Mouse (Mus musculus) yolk sac, embryonic 10.5 days (tissue): ENCODE data around the gene Icam1.
A peak's percentile ranks its signal among the peaks of the same experiment; 100 is the strongest.
"Not testable (repeated sequence)": the region's sequence is repeated elsewhere in the genome, so short reads cannot be mapped to it uniquely, and the experiment has no call there.

Experiments used
- DNase-seq: peaks from one replicate; pipeline ENCODE4 v3.0.0-alpha.2; 2017; ENCODE audit warnings: low spot score

Gene Icam1

DNA sequence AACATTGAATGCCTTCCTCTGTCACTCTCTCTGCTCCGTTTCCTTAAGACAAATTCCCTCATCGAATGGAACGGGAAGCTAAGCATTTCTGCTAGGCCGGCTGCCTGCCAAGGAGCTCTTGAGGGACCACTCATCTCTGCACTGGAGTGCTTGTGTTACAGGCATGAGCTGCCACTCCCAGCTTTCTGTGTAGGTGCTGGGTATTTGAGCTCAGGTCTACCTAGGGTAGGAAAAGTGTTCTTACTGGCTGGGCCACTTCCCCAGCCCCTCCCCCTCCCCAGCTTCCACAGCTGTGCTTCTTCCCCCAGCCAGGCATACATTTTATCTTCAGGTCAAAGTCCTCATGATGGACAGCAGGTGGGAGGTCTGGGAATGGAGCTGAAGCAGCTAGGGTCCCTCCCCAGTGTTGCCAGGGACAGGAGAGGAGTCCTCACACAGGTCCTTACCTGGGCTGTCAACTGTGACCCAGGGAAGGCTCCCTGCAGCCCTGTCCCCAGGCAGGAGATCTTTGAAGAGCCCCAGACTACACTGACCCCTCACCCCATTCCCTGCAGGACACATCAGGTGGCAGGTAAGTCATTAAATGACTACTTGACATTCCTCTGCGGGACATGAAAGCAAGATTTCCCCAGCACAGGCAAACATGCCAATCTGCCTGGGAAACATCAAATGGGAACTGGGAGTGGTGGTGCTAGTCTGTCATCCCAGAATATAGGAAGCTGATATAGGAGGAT lies 22.5 kb upstream of the Icam1 start:
- peak; percentile 87 for DNase-seq

DNA sequence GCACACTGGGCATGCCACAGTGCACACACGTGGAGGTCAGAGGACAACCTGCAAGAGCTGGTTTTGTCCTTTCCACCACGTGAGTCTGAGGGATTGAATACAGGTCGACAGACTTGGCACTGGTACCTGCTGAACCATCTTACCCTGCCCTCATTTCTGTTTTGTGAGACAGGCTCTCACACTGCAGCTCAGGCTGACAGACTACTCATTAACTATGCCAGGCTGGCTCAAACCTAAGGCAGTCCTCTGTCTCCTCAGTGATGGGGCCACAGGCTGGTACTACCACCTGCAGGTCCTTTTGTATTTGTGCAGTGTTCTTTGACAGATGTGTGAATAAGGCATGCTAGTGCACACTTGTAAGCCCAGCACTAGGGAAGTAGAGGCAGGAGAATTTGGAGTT lies 20.7 kb upstream of the Icam1 start:
- no peak for DNase-seq

DNA sequence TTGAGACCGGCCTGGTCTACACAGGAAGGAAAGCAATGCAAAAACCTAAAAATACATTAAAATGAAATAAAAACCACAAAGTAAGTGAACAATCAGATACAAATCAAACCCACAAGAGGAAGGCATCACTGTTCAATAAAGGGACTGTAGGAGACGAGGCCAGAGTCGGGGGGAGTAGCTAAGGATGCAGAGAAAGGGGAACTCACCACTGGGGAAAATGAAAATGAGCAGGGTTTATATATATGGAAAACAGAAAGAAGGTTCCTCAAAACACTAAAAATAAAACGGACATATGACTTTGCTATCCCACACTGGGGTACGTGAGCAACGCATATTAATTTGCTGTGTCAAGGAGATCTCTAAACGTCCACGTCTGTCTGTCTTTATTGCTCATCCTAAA lies 18.7 kb upstream of the Icam1 start:
- no peak for DNase-seq

DNA sequence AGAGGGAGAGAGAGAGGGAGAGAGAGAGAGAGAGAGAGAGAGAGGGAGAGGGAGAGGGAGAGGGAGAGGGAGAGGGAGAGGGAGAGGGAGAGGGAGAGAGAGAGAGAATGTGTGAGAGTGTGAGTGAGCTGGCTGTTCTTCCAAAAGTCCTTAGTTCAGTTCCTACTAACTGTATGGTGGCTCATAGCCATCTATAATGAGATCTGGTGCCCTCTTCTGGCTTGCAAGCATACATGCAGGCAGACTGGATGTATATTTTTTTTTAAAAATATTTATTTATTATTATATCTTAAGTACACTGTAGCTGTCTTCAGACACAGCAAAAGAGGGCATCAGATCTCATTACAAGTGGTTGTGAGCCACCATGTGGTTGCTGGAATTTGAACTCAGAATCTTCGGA lies 17.4 kb upstream of the Icam1 start:
- not testable (repeated sequence) for DNase-seq

DNA sequence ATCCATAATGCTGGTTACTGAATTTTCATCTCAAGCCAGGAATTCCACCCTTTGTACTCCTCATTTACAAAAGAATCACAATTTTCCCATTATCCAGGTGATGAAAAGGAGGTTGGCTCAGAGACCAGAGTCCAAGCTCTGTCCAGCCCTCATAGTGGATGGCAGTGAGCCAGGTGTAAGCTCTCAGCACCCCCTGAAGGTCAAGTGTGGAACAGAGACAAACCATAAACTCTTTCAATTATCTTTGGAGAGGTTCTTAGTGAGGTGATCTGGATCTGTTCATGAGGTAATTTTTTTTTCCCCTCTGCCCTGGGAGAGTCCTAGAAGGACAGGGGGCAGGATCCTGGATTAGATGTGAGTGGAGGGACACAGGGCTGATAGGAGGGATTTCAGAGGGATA lies 15.0 kb upstream of the Icam1 start:
- DNase-seq, result no peak

DNA sequence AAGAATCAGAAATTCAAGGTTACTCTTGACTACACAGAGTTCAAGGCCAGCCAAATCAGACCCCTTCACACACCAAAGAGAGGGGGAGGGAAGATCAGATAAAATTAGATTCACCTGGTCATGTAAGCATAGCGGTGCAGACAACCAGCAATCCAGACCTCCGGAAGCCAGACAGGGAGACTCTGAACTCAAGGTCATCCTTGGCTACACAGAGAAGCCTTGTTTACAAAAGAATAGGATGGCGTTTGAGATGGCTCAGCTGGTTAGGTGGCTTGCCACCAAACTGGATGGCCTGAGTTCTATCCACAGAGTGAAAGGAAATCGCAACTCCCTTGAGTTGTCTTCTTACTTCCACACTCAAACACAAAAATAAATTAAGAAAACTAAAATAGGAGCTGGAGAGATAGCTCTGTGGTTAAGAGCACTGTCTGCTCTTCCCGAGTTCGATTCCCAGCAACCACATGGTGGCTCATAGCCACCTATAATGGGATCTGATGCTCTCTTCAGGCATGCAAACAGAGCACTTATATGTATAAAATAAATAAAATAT lies 14.1 kb upstream of the Icam1 start:
- no peak for DNase-seq

- no peak for DNase-seq
Measured at GRCm38 (mm10) chr9:21002270-21002626, 13.5 kb upstream of the Icam1 start.

DNA sequence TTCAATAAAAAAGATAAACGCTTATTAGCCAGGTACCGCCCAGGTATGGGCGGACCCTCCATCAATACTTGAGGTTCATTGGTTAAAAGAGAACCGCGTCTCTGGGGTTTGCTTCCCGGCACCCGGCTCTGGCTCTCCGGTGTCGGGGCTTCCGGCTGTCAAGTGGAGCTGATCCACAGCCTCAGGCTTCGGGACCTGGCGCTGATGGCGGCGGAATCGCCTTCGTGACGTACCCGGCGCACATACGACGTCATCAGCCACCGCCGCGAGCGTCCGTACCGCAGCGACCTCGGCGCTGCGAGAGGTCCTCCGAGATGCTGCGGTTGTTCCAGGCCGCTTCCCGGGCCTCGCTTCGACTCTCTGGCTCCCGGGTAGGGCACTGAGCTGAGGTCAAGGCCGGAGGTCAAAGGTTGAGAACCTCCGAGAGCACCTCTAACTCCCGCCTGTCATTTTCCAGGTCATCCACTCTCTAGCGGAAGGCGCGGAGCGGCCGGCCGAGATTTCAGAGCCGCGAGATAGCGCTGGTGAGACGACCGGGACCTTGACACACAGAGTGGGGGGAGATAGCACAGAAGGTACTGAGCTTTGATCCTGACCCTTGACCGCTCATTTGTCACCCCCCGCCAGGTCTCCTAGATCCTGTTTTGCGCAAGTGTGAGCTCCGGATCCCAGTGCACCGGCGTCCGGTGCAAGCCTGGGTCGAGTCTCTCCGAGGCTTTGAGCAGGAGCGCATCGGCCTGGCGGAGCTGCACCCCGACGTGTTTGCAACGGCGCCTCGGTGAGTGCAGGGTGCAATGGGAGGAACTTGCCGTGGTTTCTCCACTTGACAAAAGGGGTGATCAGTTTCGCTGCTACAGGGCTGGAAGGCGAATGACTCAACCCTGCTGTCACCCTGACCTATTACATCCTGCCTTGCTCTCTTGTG lies 12.9 kb upstream of the Icam1 start, which contains the start of gene Mrpl4:
Mrpl4 (plus strand) TSS at position 112 of the 925 bp plus-strand sequence.
- DNase-seq, result peak; percentile 91

DNA sequence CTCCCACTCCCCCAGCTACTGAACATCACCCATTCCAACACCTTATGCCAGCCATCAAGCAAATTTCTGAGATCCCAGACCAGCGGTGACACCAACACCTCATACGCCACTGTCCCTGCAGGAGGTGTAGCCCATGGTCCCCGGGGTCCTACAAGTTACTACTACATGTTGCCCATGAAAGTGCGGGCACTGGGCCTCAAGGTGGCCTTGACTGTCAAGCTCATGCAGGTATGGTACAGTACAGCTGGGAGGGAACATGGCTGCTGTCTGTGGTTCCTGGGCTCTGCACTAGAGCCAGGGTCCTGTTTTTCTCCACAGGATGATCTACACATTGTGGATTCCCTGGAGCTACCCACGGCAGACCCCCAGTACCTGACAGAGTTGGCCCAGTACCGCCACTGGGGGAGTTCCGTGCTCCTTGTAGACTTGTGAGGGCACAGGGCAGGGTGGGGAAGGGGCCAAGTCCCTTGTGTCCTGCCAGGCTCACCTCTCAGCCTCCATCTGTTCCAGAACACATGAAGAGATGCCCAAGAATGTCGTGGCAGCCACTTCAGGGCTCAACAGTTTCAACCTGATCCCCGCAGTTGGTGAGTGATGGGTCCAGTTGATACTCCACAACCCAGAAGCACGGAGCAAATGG lies 8.4 kb upstream of the Icam1 start:
- DNase-seq, result no peak

DNA sequence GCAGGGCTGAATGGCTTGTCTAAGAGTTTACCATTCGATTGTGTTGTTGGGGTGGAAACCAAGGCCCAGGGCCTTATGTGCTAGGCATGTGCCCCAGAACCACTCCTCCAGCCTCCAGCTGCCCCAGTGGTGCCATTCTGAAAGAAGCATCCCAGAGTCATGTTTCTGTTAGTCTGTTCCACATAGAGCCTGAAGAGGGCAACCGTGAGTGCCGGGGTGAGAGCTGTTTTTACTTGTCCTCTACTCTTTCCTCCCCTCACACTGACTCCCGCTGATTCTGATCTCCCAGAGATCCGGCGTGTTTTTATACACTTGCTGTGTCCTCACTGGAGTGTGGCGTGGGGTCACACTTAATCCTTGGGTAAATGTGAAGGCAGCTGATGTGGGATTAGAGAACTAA lies 7.8 kb upstream of the Icam1 start:
- no peak for DNase-seq

DNA sequence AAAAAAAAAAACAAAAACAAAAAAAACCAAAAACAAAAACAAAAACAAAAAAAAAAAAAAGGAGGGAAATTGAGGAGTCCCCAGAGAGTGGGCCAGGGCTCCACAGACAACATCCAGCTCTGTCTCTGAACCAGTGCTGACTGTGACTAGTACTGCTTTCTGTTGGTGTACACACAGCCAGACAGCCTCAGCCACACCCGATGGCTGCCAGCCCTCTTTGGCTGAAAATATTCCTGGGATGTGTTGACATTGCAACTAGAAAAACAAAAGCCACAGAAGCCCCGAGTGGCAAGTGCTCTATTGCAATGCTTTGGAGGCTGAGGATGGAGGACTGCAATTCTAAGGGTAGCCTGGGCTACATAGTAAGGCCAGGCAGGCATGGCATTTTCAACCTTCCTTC lies 5.4 kb upstream of the Icam1 start:
- DNase-seq, result no peak

GRCm38 (mm10) chr9:21010939-21011541 lies 4.7 kb upstream of the Icam1 start:
- not testable (repeated sequence) for DNase-seq

GRCm38 (mm10) chr9:21011846-21012312 lies 3.9 kb upstream of the Icam1 start:
- no peak for DNase-seq

DNA sequence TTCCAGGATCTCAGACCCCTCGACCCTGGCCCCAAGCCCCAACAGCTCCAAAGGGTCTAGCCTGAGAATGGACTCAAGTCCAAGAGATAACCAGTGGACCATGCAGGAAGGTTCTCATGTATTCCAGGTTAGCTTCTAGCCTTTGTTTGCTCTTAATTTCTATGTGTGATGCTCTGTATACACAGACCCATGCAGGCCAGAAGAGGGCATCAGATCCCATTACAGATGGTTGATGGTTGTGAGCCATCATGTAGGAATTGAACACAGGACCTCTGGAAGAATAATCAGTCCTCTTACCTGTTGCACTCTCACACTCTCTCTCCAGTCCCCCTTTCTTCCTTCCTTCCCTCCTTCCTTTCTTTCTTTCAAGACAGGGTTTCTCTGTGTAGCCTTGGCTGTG lies 3.4 kb upstream of the Icam1 start:
- DNase-seq, result no peak

- peak; percentile 66 for DNase-seq
Measured at GRCm38 (mm10) chr9:21014691-21015570, 854 bp upstream of the Icam1 start.

DNA sequence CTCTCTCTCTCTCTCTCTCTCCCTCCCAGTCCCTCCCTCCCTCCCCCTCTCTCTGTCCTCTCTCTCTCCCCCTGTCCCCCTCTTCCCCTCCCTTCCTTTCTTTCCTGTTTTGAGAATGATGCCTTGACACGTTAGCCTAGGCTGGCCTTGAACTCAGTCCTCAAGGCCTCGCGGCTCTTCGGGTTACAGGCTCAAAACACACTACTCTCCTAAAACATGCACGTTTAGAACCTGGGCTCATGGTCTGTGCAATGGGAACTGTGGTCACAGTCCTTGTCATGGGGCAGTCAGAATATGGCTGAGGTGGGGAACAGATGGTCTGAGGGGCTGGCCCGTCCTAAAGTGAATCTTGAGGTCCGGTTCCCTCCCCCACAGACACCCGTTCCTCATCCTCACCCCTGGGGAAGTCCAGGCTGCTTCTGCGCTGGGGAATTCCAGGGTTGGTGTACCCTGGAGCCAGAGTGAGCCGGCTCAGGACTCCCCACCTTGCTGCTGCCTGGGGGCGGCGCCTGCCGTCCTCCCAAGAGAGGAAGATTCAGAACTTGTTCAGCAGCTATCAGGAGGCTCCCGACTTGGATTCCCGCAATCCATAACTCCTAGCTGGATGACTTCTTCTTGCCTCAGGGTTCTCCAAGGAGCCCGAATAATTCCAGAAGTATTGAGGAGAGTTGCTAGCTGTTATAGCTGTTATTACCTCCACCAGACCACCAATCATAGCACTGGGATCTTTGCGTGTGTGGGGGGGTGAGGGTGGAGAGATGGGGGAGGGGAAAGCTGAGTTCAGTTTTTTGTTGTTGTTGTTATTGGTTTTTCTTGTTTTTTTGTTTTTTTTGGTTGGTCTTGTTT lies 769 bp downstream of the Icam1 start:
- DNase-seq, result no peak

GRCm38 (mm10) chr9:21017177-21017575 lies 1.4 kb downstream of the Icam1 start:
- DNase-seq, result no peak

DNA sequence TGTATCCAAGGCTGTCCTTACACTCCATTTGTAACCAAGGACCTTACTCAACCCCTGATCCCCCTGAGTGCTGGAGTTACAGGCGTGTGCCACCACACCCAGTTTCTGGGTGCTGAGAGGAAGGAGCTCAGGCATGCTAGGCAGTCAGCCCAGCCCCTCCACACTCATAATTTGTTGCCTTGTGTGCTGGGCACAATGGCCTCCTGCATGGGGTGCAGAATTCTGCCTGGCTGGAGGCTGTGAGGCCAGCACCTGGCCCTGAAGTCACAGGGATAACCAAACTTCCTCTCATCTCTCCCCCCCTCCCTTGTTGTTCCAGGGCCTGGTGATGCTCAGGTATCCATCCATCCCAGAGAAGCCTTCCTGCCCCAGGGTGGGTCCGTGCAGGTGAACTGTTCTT lies 2.8 kb downstream of the Icam1 start:
- no peak for DNase-seq

GRCm38 (mm10) chr9:21021363-21021762 lies 5.6 kb downstream of the Icam1 start:
- no peak for DNase-seq

- DNase-seq, result no peak
Measured at GRCm38 (mm10) chr9:21022288-21022687, 6.5 kb downstream of the Icam1 start.
